Mouse (Mus musculus) intestine, embryonic 15.5 days (tissue): Measurements from ENCODE around the gene Myadml2. TPM values are rescaled to one million over a fixed set of nuclear protein-coding genes. Genes with fewer than 3 reads are reported as not detected.

ENCODE experiments used
- ATAC-seq: fragments of 200-750 bp; cut with Nextera tagmentation; 2 replicates; pipeline ENCODE4 v1.8.0; 2017; ENCODE audit warnings: moderate TSS enrichment, moderate library complexity
- H3K27ac ChIP-seq: fragments of 300-500 bp; sonication (generic); 2 replicates; pipeline ENCODE4 v1.5.1; 2015; ENCODE audit warnings: mild to moderate bottlenecking, inconsistent platforms
- H3K27me3 ChIP-seq: fragments of 300-500 bp; sonication (generic); replicated peaks from 2 replicates; pipeline ENCODE4 v1.6.1; 2015; ENCODE audit warnings: inconsistent platforms
- H3K36me3 ChIP-seq: fragments of 300-500 bp; sonication (generic); 2 replicates; pipeline ENCODE4 v1.6.1; 2015; ENCODE audit warnings: inconsistent platforms
- H3K4me1 ChIP-seq: fragments of 300-500 bp; sonication (generic); replicated peaks from 2 replicates; pipeline ENCODE4 v1.6.1; 2015; ENCODE audit warnings: inconsistent platforms
- H3K4me2 ChIP-seq: fragments of 300-500 bp; sonication (generic); replicated peaks from 2 replicates; pipeline ENCODE4 v1.6.1; 2015; ENCODE audit warnings: mild to moderate bottlenecking, inconsistent platforms
- H3K4me3 ChIP-seq: fragments of 300-500 bp; sonication (generic); replicated peaks from 2 replicates; pipeline ENCODE4 v1.5.1; 2015; ENCODE audit warnings: inconsistent platforms
- H3K9ac ChIP-seq: fragments of 300-500 bp; sonication (generic); 2 replicates; pipeline ENCODE4 v1.6.1; 2015; ENCODE audit warnings: inconsistent platforms
- H3K9me3 ChIP-seq: fragments of 300-500 bp; sonication (generic); 2 replicates; pipeline ENCODE4 v1.6.1; 2016; ENCODE audit warnings: inconsistent platforms
- WGBS: fragments of 180-500 bp; shearing (Covaris S2); methylation state at CpG from one replicate; pipeline ENCODE4 v1.1.7; 2015; 5-methylcytosine and 5-hydroxymethylcytosine counted together
- polyA plus RNA-seq: library from polyadenylated mRNA; unstranded; fragments of >200 nt; fragmentation: Nextera tagmentation; extraction: Ambion mirVana; gene quantifications from 2 replicates; pipeline ENCODE4 v1.2.1, GENCODE M21; 2015

Gene Myadml2
- polyA plus RNA-seq, 1 experiment from 2014 or later: not detected

DNA sequence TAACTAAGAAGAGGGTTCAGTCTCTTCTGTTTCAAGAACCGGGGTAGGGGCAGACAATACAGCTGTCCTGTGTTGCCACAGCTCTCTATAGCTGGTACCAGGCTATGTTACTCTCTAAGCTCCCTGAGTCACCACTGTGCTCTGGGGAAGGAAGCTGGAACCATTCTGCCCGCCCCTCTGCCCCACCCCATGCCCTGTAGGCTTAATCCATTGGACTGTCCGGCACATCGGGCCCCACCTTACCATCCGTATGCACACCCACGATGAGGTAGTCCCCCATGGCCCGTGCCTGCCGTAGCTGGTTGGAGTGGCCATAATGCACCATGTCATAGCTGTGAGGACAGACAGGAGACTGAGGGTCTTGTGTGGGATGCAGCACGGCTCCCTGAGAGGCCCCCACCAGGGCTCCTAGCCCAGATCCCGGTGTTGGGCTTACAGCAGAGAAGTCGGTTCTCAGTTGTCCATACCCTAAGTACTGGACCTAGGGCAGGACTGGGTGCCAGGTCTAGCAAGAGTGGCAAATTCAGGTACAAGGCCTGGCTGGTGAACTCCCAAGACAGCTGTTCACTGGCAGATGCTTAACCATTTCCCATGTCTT is 32.3 kb downstream of the Myadml2 start:
- no peak for ATAC-seq
- H3K4me2 ChIP-seq: peak overlapping the region; percentile 74
- H3K9ac ChIP-seq: peak overlapping the region; percentile 39; the same call in 1 of the 2 replicates
- peaks cover 11% of the 10 kb centered on the region for H3K4me1 ChIP-seq
- H3K27ac ChIP-seq: no peak overlapping the region
- no peaks in the 10 kb centered on the region for H3K27me3 ChIP-seq
- H3K9me3 ChIP-seq: no peaks in the 10 kb centered on the region
- H3K36me3 ChIP-seq: peaks cover 45% of the 10 kb centered on the region
- H3K4me3 ChIP-seq: peak overlapping the region; percentile 12; the same call in 1 of the 2 replicates
- WGBS: 91% methylated on average over 11 of the region's 11 CpGs

DNA sequence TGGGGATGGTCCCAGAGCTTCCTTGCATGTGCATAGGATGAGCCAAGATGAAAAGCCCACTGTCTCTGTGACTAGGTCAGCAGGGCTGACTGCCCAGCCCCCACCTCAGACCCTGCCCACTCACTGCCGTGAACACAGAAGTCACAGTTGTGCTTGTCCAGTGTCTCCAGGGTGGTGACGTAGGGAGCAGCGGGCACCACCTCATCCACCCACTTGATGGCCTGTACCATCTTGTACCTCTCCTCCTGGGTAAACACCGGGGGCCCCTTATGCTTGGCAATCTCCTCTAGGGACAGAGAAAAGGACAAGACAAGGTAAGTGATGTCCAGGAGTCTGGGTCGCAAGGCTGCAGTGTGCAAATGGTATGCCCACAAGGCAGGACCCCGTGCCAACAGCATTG is 32.8 kb downstream of the Myadml2 start:
- H3K4me3 ChIP-seq: no peak overlapping the region
- H3K27me3 ChIP-seq: no peaks in the 10 kb centered on the region
- H3K27ac ChIP-seq: no peak overlapping the region
- H3K9me3 ChIP-seq: no peaks in the 10 kb centered on the region
- ATAC-seq: no peak
- H3K4me2 ChIP-seq: peak overlapping the region; percentile 74; the same call in 1 of the 2 replicates
- H3K36me3 ChIP-seq: peaks cover 40% of the 10 kb centered on the region
- 93% methylated on average over 6 of the region's 6 CpGs for WGBS
- H3K9ac ChIP-seq: 0 out of 2 replicates have a peak overlapping the region, but pooled peaks have one; percentile 39
- peaks cover 11% of the 10 kb centered on the region for H3K4me1 ChIP-seq

DNA sequence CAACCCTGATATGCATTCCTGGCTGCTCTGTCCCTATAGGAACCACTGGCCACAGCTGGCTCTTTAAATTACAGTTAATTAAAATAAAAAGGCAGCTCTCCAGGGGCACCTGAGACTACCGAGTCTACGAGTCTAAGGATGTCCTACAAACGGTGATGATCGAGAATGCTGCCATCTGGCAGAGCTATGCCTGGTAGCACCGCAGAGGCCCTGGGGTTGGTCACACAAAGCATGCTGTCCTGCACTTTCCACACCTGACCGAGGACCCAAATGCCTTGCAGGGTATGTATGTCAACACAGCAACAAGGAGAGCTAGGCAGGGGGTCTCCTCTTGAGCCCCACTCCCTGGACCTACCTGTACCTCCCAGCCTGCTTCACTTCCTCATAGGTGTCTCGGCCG is 34.0 kb downstream of the Myadml2 start:
- no peak overlapping the region for H3K4me2 ChIP-seq
- H3K27me3 ChIP-seq: no peaks in the 10 kb centered on the region
- H3K36me3 ChIP-seq: peaks cover 35% of the 10 kb centered on the region
- H3K4me3 ChIP-seq: no peak overlapping the region
- no peak for ATAC-seq
- peaks cover 16% of the 10 kb centered on the region for H3K4me1 ChIP-seq
- H3K9ac ChIP-seq: no peak overlapping the region
- 85% methylated on average over 8 of the region's 8 CpGs for WGBS
- H3K9me3 ChIP-seq: no peaks in the 10 kb centered on the region
- H3K27ac ChIP-seq: no peak overlapping the region

DNA sequence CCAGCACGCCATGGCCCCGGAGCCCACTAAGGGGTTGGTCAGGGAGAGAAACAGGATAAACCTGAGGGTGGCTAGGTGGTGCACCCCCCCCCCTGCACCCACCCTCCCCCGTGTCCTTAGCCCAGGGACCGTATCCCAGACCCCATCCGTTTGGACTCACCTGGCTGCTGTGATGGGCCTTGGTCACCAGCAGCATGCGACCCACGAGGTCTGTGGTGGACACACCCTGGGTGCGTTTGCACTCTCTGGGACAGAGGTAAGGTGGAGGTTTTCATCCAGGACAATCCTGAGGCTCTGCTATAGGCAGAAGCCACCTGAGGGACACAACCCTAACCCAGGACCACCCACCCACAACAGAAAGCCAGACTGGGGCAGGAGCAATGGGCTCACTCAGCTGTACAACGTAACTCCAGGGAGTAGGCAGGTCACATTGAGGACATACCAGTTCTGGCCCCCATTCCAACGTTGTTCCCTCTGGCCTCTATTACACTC is 34.4 kb downstream of the Myadml2 start:
- Histone ChIP-seq H3K4me1 (peaks cover 20% of the 10 kb centered on the region), H3K36me3 (peaks cover 30% of the 10 kb centered on the region), H3K9ac (no peak overlapping the region), H3K4me3 (no peak overlapping the region), H3K27ac (no peak overlapping the region), H3K27me3 (no peaks in the 10 kb centered on the region), H3K9me3 (no peaks in the 10 kb centered on the region), H3K4me2 (no peak overlapping the region)
- ATAC-seq: no peak
- 88% methylated on average over 10 of the region's 10 CpGs for WGBS

DNA sequence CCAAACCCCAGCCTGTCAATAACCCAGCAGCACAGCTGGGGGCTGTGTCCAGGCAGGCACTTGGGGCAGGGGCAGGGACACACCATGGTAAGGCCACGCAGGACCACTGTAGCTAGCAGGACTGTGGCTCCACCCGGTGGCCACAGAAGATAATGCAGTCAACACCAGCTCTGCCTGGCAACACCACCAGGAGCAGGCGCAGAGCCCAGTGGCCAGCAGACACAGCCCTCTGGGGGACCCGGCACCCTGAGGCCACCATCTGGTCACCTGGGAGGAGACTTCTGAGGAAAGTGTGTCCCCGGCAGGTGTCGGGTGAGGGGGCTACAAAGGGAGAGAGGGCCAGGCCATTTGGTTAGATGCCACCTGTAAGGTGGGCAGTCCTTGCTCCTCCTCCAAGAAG is 35.2 kb downstream of the Myadml2 start:
- Histone ChIP-seq H3K27ac (no peak overlapping the region), H3K4me1 (peaks cover 28% of the 10 kb centered on the region), H3K9me3 (no peaks in the 10 kb centered on the region), H3K27me3 (no peaks in the 10 kb centered on the region), H3K4me3 (no peak overlapping the region), H3K36me3 (peaks cover 29% of the 10 kb centered on the region), H3K9ac (no peak overlapping the region), H3K4me2 (no peak overlapping the region)
- WGBS: 50% methylated on average over 6 of the region's 6 CpGs
- ATAC-seq: no peak

DNA sequence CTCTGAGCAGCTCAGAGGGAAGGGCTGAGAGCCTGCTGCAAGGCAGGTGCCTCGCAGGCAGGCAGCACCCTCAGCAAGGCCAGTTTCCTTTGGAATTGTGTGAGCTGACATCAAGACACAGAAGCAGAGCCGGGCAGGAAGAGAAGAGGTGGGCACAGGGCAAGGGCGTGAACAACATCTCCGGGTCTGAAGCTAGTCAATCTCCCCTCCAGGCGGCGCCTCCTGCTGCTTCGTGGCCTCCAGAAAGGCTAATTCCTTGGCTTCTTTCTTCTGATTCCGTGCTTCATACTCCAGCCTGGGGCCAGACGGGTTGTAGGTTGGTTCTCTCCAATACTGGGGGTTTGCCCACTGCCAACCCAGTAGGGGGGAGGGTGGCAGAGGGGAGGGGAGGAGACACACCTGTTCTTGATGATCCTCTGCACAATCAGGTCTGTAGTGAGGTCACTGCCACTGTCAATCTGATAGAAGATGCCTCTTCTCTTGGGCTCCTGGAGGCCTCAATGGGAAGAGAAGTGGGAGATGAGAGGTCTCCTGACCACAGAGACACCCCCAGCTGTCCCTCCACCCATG is 37.4 kb downstream of the Myadml2 start:
- no peak for ATAC-seq
- Histone ChIP-seq H3K9me3 (no peaks in the 10 kb centered on the region), H3K36me3 (peaks cover 29% of the 10 kb centered on the region), H3K9ac (no peak overlapping the region), H3K27me3 (no peaks in the 10 kb centered on the region), H3K4me1 (peaks cover 24% of the 10 kb centered on the region), H3K27ac (no peak overlapping the region), H3K4me2 (no peak overlapping the region), H3K4me3 (no peak overlapping the region)
- 80% methylated on average over 9 of the region's 9 CpGs for WGBS

DNA sequence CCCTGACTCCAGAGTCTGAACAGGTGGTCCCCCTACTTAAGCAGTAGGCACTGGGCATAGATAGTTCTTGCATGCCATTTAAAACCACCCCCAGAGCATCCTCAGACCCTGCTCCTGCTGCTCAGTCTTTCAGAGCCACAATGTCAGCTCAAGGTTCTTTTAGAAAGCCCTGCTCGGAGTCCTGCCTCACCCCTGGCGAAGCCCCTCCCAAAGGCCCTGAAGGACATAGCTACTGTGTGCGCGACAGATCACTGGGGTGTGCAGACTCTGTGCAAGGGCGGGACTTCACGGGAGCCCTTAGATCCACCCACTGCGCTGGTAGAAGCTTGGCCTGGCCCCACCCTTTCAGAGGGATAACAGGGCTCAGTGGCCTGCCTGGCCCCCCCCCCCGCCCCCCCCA is 38.7 kb downstream of the Myadml2 start:
- Histone ChIP-seq H3K9me3 (no peaks in the 10 kb centered on the region), H3K9ac (peak overlapping the region; percentile 54; the same call in 1 of the 2 replicates), H3K36me3 (peaks cover 38% of the 10 kb centered on the region), H3K27ac (no peak overlapping the region), H3K4me2 (peak overlapping the region; percentile 79), H3K27me3 (no peaks in the 10 kb centered on the region), H3K4me1 (peaks cover 24% of the 10 kb centered on the region), H3K4me3 (peak overlapping the region; percentile 34; the same call in 1 of the 2 replicates)
- WGBS: 35% methylated on average over 8 of the region's 8 CpGs
- peak; percentile 79 for ATAC-seq

DNA sequence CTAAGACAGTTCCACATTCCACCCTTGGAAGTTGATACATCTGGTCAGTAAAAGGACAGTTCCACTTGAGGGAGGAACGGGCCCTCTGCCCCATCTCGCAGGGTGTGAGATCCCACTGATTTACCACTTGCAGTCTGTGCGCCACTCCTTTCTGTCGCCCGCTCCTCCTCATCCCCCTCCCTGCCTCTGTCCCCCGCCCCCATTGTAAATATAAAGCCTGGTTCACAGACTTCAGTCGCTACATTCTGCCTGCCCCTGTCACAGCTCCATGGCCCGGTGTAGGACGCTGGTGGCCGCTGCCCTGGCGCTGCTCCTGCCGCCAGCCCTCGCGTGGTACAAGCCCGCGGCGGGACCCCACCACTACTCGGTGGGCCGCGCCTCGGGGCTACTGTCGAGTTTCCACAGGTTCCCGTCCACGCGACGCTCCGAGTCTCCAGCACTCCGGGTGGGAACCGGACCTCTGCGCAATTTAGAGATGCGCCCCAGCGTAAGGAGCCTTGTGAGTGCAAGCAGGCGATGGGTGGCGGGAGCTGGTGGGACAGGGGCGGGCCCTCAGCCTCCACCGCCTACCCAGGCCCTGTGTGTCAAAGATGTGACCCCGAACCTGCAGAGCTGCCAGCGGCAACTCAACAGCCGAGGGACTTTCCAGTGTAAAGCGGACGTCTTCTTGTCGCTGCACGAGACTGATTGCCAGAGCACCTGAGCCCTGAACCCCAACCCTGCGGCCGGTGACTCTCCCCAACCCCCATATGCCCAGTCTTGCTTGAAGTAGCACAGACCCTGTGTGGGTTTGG is 39.5 kb downstream of the Myadml2 start, which contains the start of gene Npb:
Gene Npb (plus strand): TSS at position 237 of the 794 bp plus-strand sequence.
- no peaks in the 10 kb centered on the region for H3K27me3 ChIP-seq
- no peaks in the 10 kb centered on the region for H3K9me3 ChIP-seq
- peak within 1 kb of the TSS; percentile 34 for H3K4me3 ChIP-seq
- peak within 1 kb of the TSS; percentile 54 for H3K9ac ChIP-seq
- peak within 1 kb of the TSS; percentile 79 for H3K4me2 ChIP-seq
- peaks cover 21% of the 10 kb centered on the region for H3K4me1 ChIP-seq
- WGBS: 5% methylated on average over 45 of the region's 45 CpGs
- peak; percentile 42 for ATAC-seq
- H3K27ac ChIP-seq: 0 out of 2 replicates have a peak within 1 kb of the TSS, but pooled peaks have one; percentile 22
- H3K36me3 ChIP-seq: peaks cover 33% of the 10 kb centered on the region

DNA sequence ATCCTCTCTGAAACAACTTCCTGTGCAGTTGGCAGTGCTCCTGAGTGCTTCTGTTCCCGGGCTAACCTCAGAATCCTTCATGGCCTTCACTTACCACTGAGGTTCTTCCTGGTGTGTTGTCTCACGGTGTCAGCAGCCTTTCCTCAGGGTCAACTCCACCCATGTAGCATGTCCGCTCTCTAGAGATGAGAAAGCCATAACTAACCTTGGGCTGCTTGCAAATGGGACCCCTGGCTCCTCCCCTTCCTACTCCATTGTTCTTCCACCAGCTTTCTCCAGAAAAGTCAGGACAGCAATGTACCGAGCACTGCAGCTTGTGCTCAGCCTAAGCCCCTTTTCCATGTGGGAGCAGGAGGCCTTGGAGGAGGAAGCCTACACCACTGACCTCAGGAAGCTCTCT is 41.2 kb downstream of the Myadml2 start:
- WGBS: 76% methylated on average over 4 of the region's 4 CpGs
- ATAC-seq: no peak
- Histone ChIP-seq H3K4me1 (peaks cover 21% of the 10 kb centered on the region), H3K4me3 (no peak overlapping the region), H3K4me2 (no peak overlapping the region), H3K27ac (no peak overlapping the region), H3K36me3 (peaks cover 17% of the 10 kb centered on the region), H3K9me3 (no peaks in the 10 kb centered on the region), H3K9ac (no peak overlapping the region), H3K27me3 (no peaks in the 10 kb centered on the region)

DNA sequence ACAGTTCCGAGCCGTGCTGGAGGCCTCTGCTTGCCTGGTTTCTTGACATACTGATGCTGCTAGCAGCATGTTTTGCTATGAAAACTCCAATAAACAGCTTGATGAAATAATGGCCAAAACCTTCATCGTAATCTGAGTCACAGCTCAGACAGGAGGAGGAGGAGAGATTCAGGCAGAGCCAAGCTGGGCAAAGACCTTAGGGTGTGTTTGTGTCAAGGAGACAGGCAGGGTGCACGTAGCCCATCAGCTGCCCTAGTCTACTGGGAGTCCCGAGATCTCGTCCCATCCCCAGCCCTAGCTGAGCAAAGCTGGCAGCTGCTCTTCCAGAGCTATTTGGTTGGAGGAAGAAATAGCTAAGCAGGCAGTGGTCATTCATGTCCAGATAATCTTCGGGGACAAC is 42.3 kb downstream of the Myadml2 start:
- no peak overlapping the region for H3K4me2 ChIP-seq
- H3K27me3 ChIP-seq: no peaks in the 10 kb centered on the region
- no peaks in the 10 kb centered on the region for H3K9me3 ChIP-seq
- H3K4me1 ChIP-seq: peaks cover 21% of the 10 kb centered on the region
- no peak overlapping the region for H3K27ac ChIP-seq
- H3K9ac ChIP-seq: no peak overlapping the region
- H3K4me3 ChIP-seq: no peak overlapping the region
- WGBS: 88% methylated on average over 7 of the region's 7 CpGs
- no peak for ATAC-seq
- peaks cover 15% of the 10 kb centered on the region for H3K36me3 ChIP-seq

DNA sequence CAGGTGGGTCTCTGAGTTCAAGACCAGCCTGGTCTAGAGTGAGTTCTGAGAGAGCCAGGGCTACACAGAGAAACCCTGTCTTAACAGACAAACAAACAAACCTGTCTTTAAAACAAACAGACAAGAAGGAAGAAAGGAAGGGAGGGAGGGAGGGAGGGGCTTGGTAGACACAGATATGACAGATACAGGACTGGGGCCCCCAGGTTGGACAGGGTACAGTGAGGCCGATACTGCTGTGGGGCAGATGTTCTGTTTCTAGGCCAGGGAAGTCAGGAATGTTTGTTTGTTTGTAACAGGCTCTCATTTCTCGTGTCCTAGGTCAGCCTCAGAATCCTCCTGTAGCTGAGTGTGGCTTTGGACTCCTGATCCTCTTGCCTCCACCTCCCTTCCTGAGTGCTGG is 44.4 kb downstream of the Myadml2 start:
- Histone ChIP-seq H3K36me3 (peaks cover 15% of the 10 kb centered on the region; the same call in 1 of the 2 replicates), H3K4me2 (no peak overlapping the region), H3K9me3 (no peaks in the 10 kb centered on the region), H3K9ac (no peak overlapping the region), H3K4me3 (no peak overlapping the region), H3K27ac (no peak overlapping the region), H3K27me3 (no peaks in the 10 kb centered on the region), H3K4me1 (peaks cover 20% of the 10 kb centered on the region)
- no peak for ATAC-seq
- 72% methylated on average over 2 of the region's 2 CpGs for WGBS

DNA sequence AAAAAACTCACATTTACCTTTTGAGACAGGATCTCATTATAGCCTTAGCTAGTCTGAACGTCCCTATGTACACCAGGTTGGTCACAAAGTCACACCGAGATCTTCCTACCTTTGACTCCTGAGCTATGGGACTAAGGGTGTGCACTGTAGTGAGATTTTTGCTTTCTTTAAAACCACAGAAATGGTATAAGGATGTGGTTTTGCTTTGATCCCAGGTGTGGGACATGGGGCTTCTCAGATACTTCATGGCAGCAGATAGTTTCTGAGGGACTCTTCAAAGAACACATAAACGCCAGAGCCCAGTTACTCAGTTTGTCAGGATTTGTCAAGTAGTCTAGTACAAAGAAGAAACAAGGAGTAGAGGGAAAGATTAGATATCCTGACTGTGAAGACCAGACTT is 47.2 kb downstream of the Myadml2 start:
- Histone ChIP-seq H3K27ac (no peak overlapping the region), H3K4me2 (no peak overlapping the region), H3K4me1 (peaks cover 19% of the 10 kb centered on the region), H3K9me3 (no peaks in the 10 kb centered on the region), H3K36me3 (peaks cover 25% of the 10 kb centered on the region), H3K27me3 (no peaks in the 10 kb centered on the region), H3K4me3 (no peak overlapping the region), H3K9ac (no peak overlapping the region)
- ATAC-seq: no peak
- WGBS: 98% methylated on average over 3 of the region's 3 CpGs
